Mouse (Mus musculus) kidney, embryonic 16.5 days (tissue): ENCODE data around the gene Pycard. TPM values are rescaled to one million over a fixed set of nuclear protein-coding genes. Genes with fewer than 3 reads are reported as not detected.
"Not testable (repeated sequence)": the region's sequence is repeated elsewhere in the genome, so short reads cannot be mapped to it uniquely, and the experiment has no call there.

Experiments
- ATAC-seq: fragments of 200-750 bp; cut with Nextera tagmentation; 2 replicates; pipeline ENCODE4 v1.8.0; 2017; ENCODE audit warnings: moderate TSS enrichment; ENCODE audit not compliant: low FRiP score, low TSS enrichment
- H3K27ac ChIP-seq: fragments of 300-500 bp; sonication (generic); 2 replicates; pipeline ENCODE4 v1.5.1; 2014; ENCODE audit warnings: low read length
- H3K27me3 ChIP-seq: fragments of 300-500 bp; sonication (generic); 2 replicates; pipeline ENCODE4 v1.6.1; 2014; ENCODE audit warnings: low read length, control low read depth, mixed read lengths; ENCODE audit not compliant: insufficient read depth
- H3K36me3 ChIP-seq: fragments of 300-500 bp; sonication (generic); 2 replicates; pipeline ENCODE4 v1.6.1; 2014; ENCODE audit warnings: low read length, control low read depth, mixed read lengths; ENCODE audit not compliant: insufficient read depth
- H3K4me1 ChIP-seq: fragments of 300-500 bp; sonication (generic); 2 replicates; pipeline ENCODE4 v1.6.1; 2014; ENCODE audit warnings: low read length, control low read depth, mixed read lengths; ENCODE audit not compliant: insufficient read depth
- H3K4me2 ChIP-seq: fragments of 300-500 bp; sonication (generic); replicated peaks from 2 replicates; pipeline ENCODE4 v1.6.1; 2014; ENCODE audit warnings: low read depth, low read length
- H3K4me3 ChIP-seq: fragments of 300-500 bp; sonication (generic); 2 replicates; pipeline ENCODE4 v1.5.1; 2014; ENCODE audit warnings: mild to moderate bottlenecking, low read length
- H3K9ac ChIP-seq: fragments of 300-500 bp; sonication (generic); replicated peaks from 2 replicates; pipeline ENCODE4 v1.6.1; 2014; ENCODE audit warnings: low read length
- H3K9me3 ChIP-seq: fragments of 300-500 bp; sonication (generic); 2 replicates; pipeline ENCODE4 v1.6.1; 2016; ENCODE audit warnings: low read length, control low read depth
- WGBS: fragments of 180-500 bp; shearing (Covaris S2); extraction: QIAGEN DNeasy Blood & Tissue Kit; methylation state at CpG from one replicate; pipeline ENCODE4 v1.1.7; 2014; 5-methylcytosine and 5-hydroxymethylcytosine counted together
- polyA plus RNA-seq: library from polyadenylated mRNA; unstranded; fragments of >200 nt; fragmentation: Nextera tagmentation; extraction: Ambion mirVana; gene quantifications from 2 replicates; pipeline ENCODE4 v1.2.1, GENCODE M21; 2015

Pycard gene
- polyA plus RNA-seq, 1 experiment from 2014 or later = 60.1 TPM

DNA sequence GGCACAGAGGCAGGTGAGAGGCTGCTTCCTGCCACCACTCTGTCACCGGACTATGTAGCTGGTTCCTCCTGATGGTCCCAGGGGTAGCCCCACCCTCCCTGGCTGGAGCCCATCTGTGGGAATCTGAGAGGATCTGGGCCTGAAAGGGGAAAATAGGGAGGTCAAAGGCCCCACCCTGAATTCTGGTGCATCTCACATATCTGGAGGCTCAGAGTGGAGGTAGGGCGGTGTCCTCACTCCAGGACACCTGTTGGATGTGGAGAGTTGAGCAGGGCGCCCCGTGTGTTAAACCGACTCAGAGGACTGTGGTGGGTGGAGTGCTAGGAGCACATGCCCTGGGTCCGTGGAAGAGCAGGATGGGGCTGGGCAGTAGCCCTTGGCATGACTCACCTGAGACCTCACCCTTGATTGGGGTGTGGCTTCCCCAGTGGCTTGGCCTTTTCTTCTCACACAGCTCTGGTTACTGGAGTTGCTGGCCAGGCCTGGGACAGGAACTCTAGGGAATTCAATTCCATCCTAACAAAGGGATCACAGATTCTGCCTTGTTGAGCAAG is 47.1 kb downstream of the Pycard start, which contains the start of gene Prss36:
Gene Prss36 (minus strand): TSS at position 256 of the 554 bp plus-strand sequence.
- 73% methylated on average over 6 of the region's 6 CpGs for whole genome bisulfite sequencing
- Histone ChIP-seq H3K4me1 (0 out of 2 replicates have a peak, but pooled peaks cover 4% of the 10 kb centered on the region), H3K27ac (no peak within 1 kb of the TSS), H3K36me3 (no peaks in the 10 kb centered on the region), H3K4me2 (no peak within 1 kb of the TSS), H3K9me3 (no peaks in the 10 kb centered on the region), H3K4me3 (no peak within 1 kb of the TSS), H3K9ac (no peak within 1 kb of the TSS), H3K27me3 (peaks cover 27% of the 10 kb centered on the region)
- 0 out of 2 replicates have a peak, but pooled peaks have one; percentile 15 for ATAC-seq

DNA sequence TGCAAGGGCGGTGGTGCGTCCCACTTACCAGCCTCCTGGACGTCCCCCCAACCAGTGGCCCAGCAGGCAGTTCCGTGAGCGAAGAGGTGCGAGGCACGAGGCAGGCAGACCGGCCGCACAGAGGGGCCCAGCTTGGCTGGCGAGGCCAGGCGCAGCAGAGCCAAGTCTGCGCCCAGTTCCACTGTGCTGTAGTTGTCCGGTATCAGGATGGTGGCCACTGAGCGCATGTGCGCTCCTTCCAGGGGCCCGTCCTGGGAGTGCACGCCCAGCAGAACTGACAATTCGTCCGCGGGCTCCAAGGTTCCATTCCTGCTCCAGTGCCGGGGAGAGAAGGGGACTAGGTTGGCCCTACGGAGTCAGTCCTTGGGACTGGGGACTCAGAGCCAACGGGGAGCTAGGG is 49.1 kb downstream of the Pycard start:
- H3K4me3 ChIP-seq = peak overlapping the region; percentile 16; the same call in 1 of the 2 replicates
- H3K9ac ChIP-seq = peak overlapping the region; percentile 47; the same call in 1 of the 2 replicates
- WGBS = 9% methylated on average over 23 of the region's 23 CpGs
- ATAC-seq = no peak
- peak overlapping the region; percentile 11 for H3K4me2 ChIP-seq
- no peak overlapping the region for H3K27ac ChIP-seq
- no peaks in the 10 kb centered on the region for H3K36me3 ChIP-seq
- H3K9me3 ChIP-seq = no peaks in the 10 kb centered on the region
- 0 out of 2 replicates have a peak, but pooled peaks cover 4% of the 10 kb centered on the region for H3K4me1 ChIP-seq
- peaks cover 27% of the 10 kb centered on the region for H3K27me3 ChIP-seq

DNA sequence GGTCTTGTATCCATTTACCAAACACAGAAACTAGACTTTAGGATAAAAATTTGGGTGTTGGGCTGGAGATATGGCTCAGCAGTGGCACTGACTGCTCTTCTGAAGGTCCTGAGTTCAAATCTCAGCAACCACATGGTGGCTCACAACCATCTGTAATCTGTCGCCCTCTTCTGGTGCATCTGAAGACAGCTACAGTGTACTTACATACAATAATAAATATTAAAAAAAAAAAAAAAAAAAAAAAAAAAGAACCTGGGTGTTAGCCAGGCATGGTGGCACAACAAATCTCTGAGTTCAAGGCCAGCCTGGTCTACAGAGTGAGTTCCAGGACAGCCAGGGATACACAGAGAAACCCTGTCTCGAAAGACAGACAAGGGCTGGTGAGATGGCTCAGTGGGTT is 51.6 kb downstream of the Pycard start:
- not testable (repeated sequence) for H3K36me3 ChIP-seq, H3K4me2 ChIP-seq, H3K4me3 ChIP-seq, H3K4me1 ChIP-seq, H3K27ac ChIP-seq, H3K9me3 ChIP-seq, ATAC-seq, H3K9ac ChIP-seq
- 59% methylated on average over 2 of the region's 2 CpGs for WGBS
- peaks cover 27% of the 10 kb centered on the region for H3K27me3 ChIP-seq

Other genes starting within 250 kb of the Pycard start
- gene Fbxl19, start 249.3 kb downstream of the Pycard start, polyA plus RNA-seq = 5.4 TPM in 2 replicates
- gene Orai3, start 224.1 kb downstream of the Pycard start, polyA plus RNA-seq = 31.2 and 34.8 TPM in 2 replicates
- gene Setd1a, start 217.2 kb downstream of the Pycard start, polyA plus RNA-seq = 18.9 and 19.4 TPM in 2 replicates
- not detected in 2 replicates for gene Gm49388, start 208.3 kb downstream of the Pycard start, polyA plus RNA-seq
- 28.2 and 33.2 TPM in 2 replicates for gene Hsd3b7, start 193.3 kb downstream of the Pycard start, polyA plus RNA-seq
- gene Stx4a, start 169.6 kb downstream of the Pycard start, polyA plus RNA-seq = 44.6 and 48.0 TPM in 2 replicates
- gene Stx1b, start 169.3 kb downstream of the Pycard start, polyA plus RNA-seq = 3.6 and 4.4 TPM in 2 replicates
- gene Zfp646, start 117.6 kb downstream of the Pycard start, polyA plus RNA-seq = 13.0 and 15.7 TPM in 2 replicates
- 21.0 and 25.6 TPM in 2 replicates for gene Zfp668, start 117.0 kb downstream of the Pycard start, polyA plus RNA-seq
- 5.9 and 6.5 TPM in 2 replicates for gene Prss53, start 102.9 kb downstream of the Pycard start, polyA plus RNA-seq
- gene Gm21974, start 98.4 kb downstream of the Pycard start, polyA plus RNA-seq = not detected in 2 replicates
- gene Vkorc1, start 98.2 kb downstream of the Pycard start, polyA plus RNA-seq = 163 and 168 TPM in 2 replicates
- 155 and 156 TPM in 2 replicates for gene Bckdk, start 89.8 kb downstream of the Pycard start, polyA plus RNA-seq
- gene Kat8, start 81.4 kb downstream of the Pycard start, polyA plus RNA-seq = 42.7 and 44.4 TPM in 2 replicates
- 93.2 and 98.7 TPM in 2 replicates for gene Prss8, start 63.8 kb downstream of the Pycard start, polyA plus RNA-seq
- gene Prss36, start 47.1 kb downstream of the Pycard start, polyA plus RNA-seq = 15.2 TPM in 2 replicates
- 359 and 373 TPM in 2 replicates for gene Fus, start 26.4 kb downstream of the Pycard start, polyA plus RNA-seq
- 0.16 and 0.23 TPM in 2 replicates for gene Trim72, start 10.1 kb upstream of the Pycard start, polyA plus RNA-seq
- gene Itgam, start 68.8 kb upstream of the Pycard start, polyA plus RNA-seq = 0.80 and 1.0 TPM in 2 replicates
- not detected in 2 replicates for gene Gm49368, start 68.8 kb upstream of the Pycard start, polyA plus RNA-seq
- gene Itgax, start 135.7 kb upstream of the Pycard start, polyA plus RNA-seq = 0.06 TPM in 2 replicates
- not detected in 2 replicates for gene Itgad, start 160.5 kb upstream of the Pycard start, polyA plus RNA-seq
- 1.7 and 3.0 TPM in 2 replicates for gene Cox6a2, start 212.5 kb upstream of the Pycard start, polyA plus RNA-seq
- 19.7 and 21.7 TPM in 2 replicates for gene Armc5, start 243.5 kb upstream of the Pycard start, polyA plus RNA-seq
- 8.7 and 8.8 TPM in 2 replicates for gene 9130023H24Rik, start 244.2 kb upstream of the Pycard start, polyA plus RNA-seq